Mouse (Mus musculus): ENCODE measurements around the gene Cpeb3. TPM values are rescaled to one million over a fixed set of nuclear protein-coding genes. Genes with fewer than 3 reads are reported as not detected.
A peak's percentile ranks its signal among the peaks of the same experiment; 100 is the strongest.

Gene Cpeb3
- polyA plus RNA-seq, 1 experiment, result 2.6 TPM

DNA sequence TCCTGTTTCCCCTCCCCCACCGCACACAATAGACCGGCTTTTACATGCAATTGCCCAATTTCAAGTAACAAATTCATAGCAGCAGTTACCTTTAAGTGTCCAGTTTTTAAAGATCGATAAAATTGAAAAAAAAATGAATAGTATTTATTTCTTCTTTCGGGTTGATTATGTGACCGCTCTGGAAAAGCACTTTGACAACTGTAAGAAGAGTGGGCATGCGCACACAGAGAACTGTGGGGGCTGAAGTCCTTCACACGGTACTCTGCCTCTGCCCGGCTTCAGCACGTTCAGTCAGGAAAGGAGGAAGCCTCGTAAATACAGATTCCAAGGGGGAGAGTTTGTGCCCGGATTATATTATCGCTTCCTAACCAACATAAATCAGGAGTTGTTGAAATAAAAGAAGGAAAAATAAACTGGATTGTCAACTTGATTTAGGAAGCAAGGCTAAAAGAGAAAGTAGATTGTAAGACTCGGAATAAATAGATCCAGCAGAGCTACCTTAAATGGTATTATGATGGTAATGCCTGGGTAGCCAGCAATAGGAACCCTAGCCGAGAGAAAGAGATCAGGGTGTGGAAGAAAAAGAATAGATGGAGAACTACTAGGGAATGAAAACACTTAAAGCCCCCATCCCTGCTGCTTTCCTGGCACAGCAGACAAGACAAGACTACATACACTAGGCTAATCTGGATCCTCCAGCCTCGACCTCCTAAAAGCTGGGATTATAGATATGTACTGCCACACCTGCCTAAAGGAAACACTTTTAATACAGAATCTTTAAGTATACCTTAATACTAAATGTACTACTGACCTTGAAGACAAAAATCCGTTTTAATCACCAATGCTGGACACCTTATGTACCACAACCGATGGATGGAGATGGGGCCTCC lies 30.3 kb downstream of the Cpeb3 start:
- H3K36me3 ChIP-seq (ENCODE audit: control insufficient read depth, insufficient read depth), result no peaks in the 10 kb centered on the region
- H3ac ChIP-seq (ENCODE audit: control insufficient read depth, insufficient read length), result no peak overlapping the region
- H3K4me3 ChIP-seq, result peak overlapping the region; percentile 29
- TF ChIP-seq MAX (IDR thresholded peaks at IDR 0.05; ENCODE audit: low read depth) (no peak), MYOG (IDR thresholded peaks at IDR 0.05; ENCODE audit: control insufficient read depth in 1 of 3, insufficient read depth in 1 of 3, insufficient read length in 2 of 3, low read depth in 2 of 3) (no peak), E2F4 (IDR thresholded peaks at IDR 0.05; ENCODE audit: insufficient read depth) (no peak), TCF12 (IDR thresholded peaks at IDR 0.05; ENCODE audit: insufficient read depth, poor library complexity, severe bottlenecking) (no peak)
- H3K4me2 ChIP-seq (ENCODE audit: low read depth), result peak overlapping the region; percentile 72
- no peaks in the 10 kb centered on the region for H3K27me3 ChIP-seq (ENCODE audit: control insufficient read depth, insufficient read depth, insufficient read length)
- no peaks in the 10 kb centered on the region for H3K79me2 ChIP-seq (ENCODE audit: control insufficient read depth, insufficient read depth)

DNA sequence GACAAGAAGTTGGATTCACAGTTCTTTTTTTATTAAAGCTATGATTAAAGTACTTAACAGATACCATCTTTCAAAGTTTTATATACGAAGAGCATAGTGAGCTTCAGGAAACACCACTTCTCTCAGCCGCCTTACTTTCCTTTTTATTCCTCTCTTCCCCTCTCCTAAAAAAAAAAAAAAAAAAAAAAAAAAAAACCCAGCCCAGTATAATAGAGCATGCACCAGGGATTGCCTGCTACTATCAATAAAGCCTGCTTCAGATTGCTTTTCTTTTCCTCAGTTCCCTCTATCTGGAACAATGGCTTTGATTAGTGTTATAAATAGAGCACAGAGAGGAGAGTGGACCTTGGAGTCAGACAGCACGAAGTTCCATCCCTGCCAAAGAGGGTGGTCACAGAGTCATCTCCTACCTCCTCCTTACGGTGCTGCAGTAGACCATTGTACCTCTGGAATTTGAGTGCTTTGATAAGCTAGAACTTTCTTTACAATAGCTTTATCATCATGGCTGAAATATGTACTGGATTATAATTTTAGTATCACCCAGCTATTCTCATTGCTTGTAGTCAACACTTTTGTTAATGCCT lies 31.4 kb downstream of the Cpeb3 start:
- Histone ChIP-seq H3ac (ENCODE audit: control insufficient read depth, insufficient read length) (no peak overlapping the region), H3K36me3 (ENCODE audit: control insufficient read depth, insufficient read depth) (no peaks in the 10 kb centered on the region), H3K27me3 (ENCODE audit: control insufficient read depth, insufficient read depth, insufficient read length) (no peaks in the 10 kb centered on the region), H3K79me2 (ENCODE audit: control insufficient read depth, insufficient read depth) (no peaks in the 10 kb centered on the region), H3K4me3 (peak overlapping the region; percentile 29), H3K4me2 (ENCODE audit: low read depth) (peak overlapping the region; percentile 72)
- TF ChIP-seq USF1 (IDR thresholded peaks at IDR 0.05; ENCODE audit: low read depth), result no peak
- no peak for TF ChIP-seq MYOD1 (IDR thresholded peaks at IDR 0.05; ENCODE audit: control insufficient read depth in 1 of 3, insufficient read length in 2 of 3, low read depth in 2 of 3)
- TF ChIP-seq E2F4 (IDR thresholded peaks at IDR 0.05; ENCODE audit: insufficient read depth), result no peak
- no peak for TF ChIP-seq TCF3 (IDR thresholded peaks at IDR 0.05; ENCODE audit: insufficient read length, low read depth)
- TF ChIP-seq POLR2AphosphoS2 (IDR thresholded peaks at IDR 0.05; ENCODE audit: insufficient read length, low read depth), result no peak
- TF ChIP-seq CEBPB (IDR thresholded peaks at IDR 0.05; ENCODE audit: insufficient read depth, poor library complexity, severe bottlenecking), result no peak
- no peak for TF ChIP-seq REST (IDR thresholded peaks at IDR 0.05; ENCODE audit: insufficient read depth, insufficient read length)
- no peak for TF ChIP-seq TCF12 (IDR thresholded peaks at IDR 0.05; ENCODE audit: insufficient read depth, poor library complexity, severe bottlenecking)
- no peak for TF ChIP-seq MYOG (IDR thresholded peaks at IDR 0.05; ENCODE audit: control insufficient read depth in 1 of 3, insufficient read depth in 1 of 3, insufficient read length in 2 of 3, low read depth in 2 of 3)
- no peak for TF ChIP-seq MAX (IDR thresholded peaks at IDR 0.05; ENCODE audit: low read depth)
- no peak for TF ChIP-seq POLR2A (IDR thresholded peaks at IDR 0.05; ENCODE audit: insufficient read length, low read depth)

DNA sequence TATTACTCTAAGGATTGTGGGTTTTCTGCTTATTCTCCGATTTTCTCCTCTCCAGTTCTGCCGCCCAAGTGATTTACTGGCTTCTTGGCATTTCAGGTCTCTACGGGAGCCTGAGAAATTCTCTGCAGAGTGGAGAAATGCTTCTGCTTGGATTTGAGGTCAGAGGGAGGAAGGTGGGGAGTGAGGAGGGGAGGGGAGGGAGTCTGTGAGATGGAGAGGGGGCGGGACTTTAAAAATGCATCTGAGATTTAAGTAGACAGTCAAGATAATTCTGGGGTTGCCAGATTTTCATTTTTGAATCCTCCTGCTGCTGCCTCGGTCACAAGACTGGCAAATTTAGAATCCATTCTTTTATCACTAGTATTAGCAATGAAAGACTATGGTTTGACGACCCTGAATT lies 32.5 kb downstream of the Cpeb3 start:
- Histone ChIP-seq H3K4me3 (peak overlapping the region; percentile 70), H3K79me2 (ENCODE audit: control insufficient read depth, insufficient read depth) (no peaks in the 10 kb centered on the region), H3K4me2 (ENCODE audit: low read depth) (peak overlapping the region; percentile 91), H3K27me3 (ENCODE audit: control insufficient read depth, insufficient read depth, insufficient read length) (no peaks in the 10 kb centered on the region), H3ac (ENCODE audit: control insufficient read depth, insufficient read length) (no peak overlapping the region), H3K36me3 (ENCODE audit: control insufficient read depth, insufficient read depth) (no peaks in the 10 kb centered on the region)
- TF ChIP-seq SRF (IDR thresholded peaks at IDR 0.05; ENCODE audit: control insufficient read depth, insufficient read length, low read depth), result no peak
- TF ChIP-seq TCF12 (IDR thresholded peaks at IDR 0.05; ENCODE audit: insufficient read depth, poor library complexity, severe bottlenecking), result no peak
- TF ChIP-seq CEBPB (IDR thresholded peaks at IDR 0.05; ENCODE audit: insufficient read depth, poor library complexity, severe bottlenecking), result no peak

DNA sequence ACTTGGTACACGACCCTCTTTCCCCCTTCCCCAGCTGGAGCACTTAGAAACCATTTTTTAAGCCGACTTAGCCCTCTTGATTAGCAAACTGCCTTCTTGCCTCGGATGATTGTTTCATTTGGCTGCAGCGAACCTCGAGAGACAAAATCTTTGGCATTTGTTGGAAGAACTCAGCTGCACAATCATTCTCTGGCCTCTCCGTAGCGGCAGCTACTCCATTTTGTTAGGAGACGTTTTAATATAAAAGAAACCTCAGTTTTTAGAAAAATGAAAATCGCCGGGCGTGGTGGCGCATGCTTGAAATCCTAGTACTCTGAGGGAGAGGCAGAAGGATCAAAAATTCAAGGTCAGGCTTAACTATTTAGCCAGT lies 33.0 kb downstream of the Cpeb3 start:
- no peaks in the 10 kb centered on the region for H3K79me2 ChIP-seq (ENCODE audit: control insufficient read depth, insufficient read depth)
- TF ChIP-seq POLR2AphosphoS2 (IDR thresholded peaks at IDR 0.05; ENCODE audit: insufficient read length, low read depth), result no peak
- TF ChIP-seq TCF12 (IDR thresholded peaks at IDR 0.05; ENCODE audit: insufficient read depth, poor library complexity, severe bottlenecking), result no peak
- no peak for TF ChIP-seq SRF (IDR thresholded peaks at IDR 0.05; ENCODE audit: control insufficient read depth, insufficient read length, low read depth)
- TF ChIP-seq POLR2A (IDR thresholded peaks at IDR 0.05; ENCODE audit: insufficient read length, low read depth), result no peak
- TF ChIP-seq CEBPB (IDR thresholded peaks at IDR 0.05; ENCODE audit: insufficient read depth, poor library complexity, severe bottlenecking), result no peak
- TF ChIP-seq MAX (IDR thresholded peaks at IDR 0.05; ENCODE audit: low read depth), result no peak
- TF ChIP-seq USF1 (IDR thresholded peaks at IDR 0.05; ENCODE audit: low read depth), result no peak
- no peak for TF ChIP-seq TCF3 (IDR thresholded peaks at IDR 0.05; ENCODE audit: insufficient read length, low read depth)
- TF ChIP-seq MYOD1 (IDR thresholded peaks at IDR 0.05; ENCODE audit: control insufficient read depth in 1 of 3, insufficient read length in 2 of 3, low read depth in 2 of 3), result no peak
- TF ChIP-seq E2F4 (IDR thresholded peaks at IDR 0.05; ENCODE audit: insufficient read depth), result no peak
- no peak for TF ChIP-seq MYOG (IDR thresholded peaks at IDR 0.05; ENCODE audit: control insufficient read depth in 1 of 3, insufficient read depth in 1 of 3, insufficient read length in 2 of 3, low read depth in 2 of 3)
- TF ChIP-seq REST (IDR thresholded peaks at IDR 0.05; ENCODE audit: insufficient read depth, insufficient read length), result no peak

More for the DNA sequence above, 33.0 kb downstream of the Cpeb3 start:
- H3K4me3 ChIP-seq, result peak overlapping the region; percentile 70
- no peaks in the 10 kb centered on the region for H3K27me3 ChIP-seq (ENCODE audit: control insufficient read depth, insufficient read depth, insufficient read length)
- no peak overlapping the region for H3ac ChIP-seq (ENCODE audit: control insufficient read depth, insufficient read length)
- no peaks in the 10 kb centered on the region for H3K36me3 ChIP-seq (ENCODE audit: control insufficient read depth, insufficient read depth)
- peak overlapping the region; percentile 91 for H3K4me2 ChIP-seq (ENCODE audit: low read depth)
